Comparison of ENCODE assay signal across 15 mouse cellular contexts in the genomic region with DNA sequence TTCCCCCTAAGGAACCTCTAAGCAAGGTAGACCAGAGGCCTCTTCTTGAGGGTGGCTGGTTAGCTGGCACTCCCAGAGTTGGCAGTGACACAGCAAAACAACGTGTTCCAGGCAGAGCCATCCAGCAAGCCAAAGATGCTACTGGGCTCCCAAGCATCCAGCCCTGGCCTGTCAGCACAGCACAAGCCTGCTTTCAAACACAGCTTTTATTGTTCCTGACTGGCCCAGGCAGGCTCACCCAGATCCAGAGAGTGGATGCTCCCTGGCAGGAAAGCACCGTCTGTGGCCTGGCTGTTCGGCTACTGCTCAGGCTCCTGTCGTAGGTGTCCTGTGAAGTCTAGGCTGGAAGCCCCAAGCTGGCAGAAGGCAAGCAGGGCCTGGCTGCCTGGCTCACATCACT. TPM values are rescaled to one million over a fixed set of nuclear protein-coding genes. Genes with fewer than 3 reads are reported as not detected.
DNase-seq lines count a peak whose midpoint lies in the region.
"Had no signal": no experiment of that assay in that cellular context is flagged by ENCODE, and none has a peak within 500 bp of the region (broad histone marks: within the 10 kb centered on the region; RNA-seq: fewer than 3 reads in every experiment).

No protein-coding gene starts in this region.

- DNase-seq in right cerebral cortex, adult 18-20 months, result peak; percentile 54
- no peak for DNase-seq in right cerebral cortex, postnatal 14 days
- peak; percentile 72 to 74 for DNase-seq in cerebellum, postnatal 10 days
- DNase-seq in layer of hippocampus, adult 9-10 months (ENCODE audit: low spot score), result peak; percentile 33
- peak; percentile 21 for DNase-seq in right cerebral cortex, postnatal 25 days
- DNase-seq in lung, adult 18-20 months, result no peak
- DNase-seq in adrenal gland, adult 2 months, result no peak
- no peak for DNase-seq in embryo, embryonic 10.5 days (ENCODE audit: low spot score)
- DNase-seq: kidney, postnatal 25 days; lung, postnatal 36 days had no signal

RNA-seq across cellular contexts. Expression of a gene that starts 41.9 kb away (rescaled TPM):
- total RNA-seq in adrenal gland, adult 2 months (2021), result 10 to 100 TPM; 21.8 to 64.4 TPM
- 146 and 235 TPM in 2 replicates for polyA plus RNA-seq in adrenal gland, adult 2 months (2012; rRNA removed)
- polyA plus RNA-seq: brain, embryonic 14.5 days; embryonic facial prominence, embryonic 11.5 days; heart, embryonic 11.5 days; hindbrain, embryonic 15.5 days; limb, embryonic 14.5 days had no signal

Comparison
In these comparisons a context has a peak if more than half of its experiments do, and no peak if none do; other contexts are left out.
1. DNase-seq: peak in right cerebral cortex, adult 18-20 months (single experiment), cerebellum, postnatal 10 days (2 of 2), layer of hippocampus, adult 9-10 months (single experiment) and right cerebral cortex, postnatal 25 days (single experiment); none in right cerebral cortex, postnatal 14 days (single experiment), lung, adult 18-20 months (0 of 2), adrenal gland, adult 2 months (single experiment) and embryo, embryonic 10.5 days (single experiment).